Mouse (Mus musculus): ENCODE data around the gene Cldn20.

- TF ChIP-seq CTCF (IDR thresholded peaks at IDR 0.05; ENCODE audit: extremely low read depth, insufficient read depth, low read length) (no peak), POLR2A (IDR thresholded peaks at IDR 0.05; ENCODE audit: extremely low read depth, insufficient read depth, low read length) (no peak)
Observed at GRCm38 (mm10) chr17:3540304-3540703, 8.0 kb downstream of the Cldn20 start.
